Mouse (Mus musculus): Measurements from ENCODE around the gene Slc6a21. TPM values are rescaled to one million over a fixed set of nuclear protein-coding genes. Genes with fewer than 3 reads are reported as not detected.
"Not testable (repeated sequence)": the region's sequence is repeated elsewhere in the genome, so short reads cannot be mapped to it uniquely, and the experiment has no call there.

Slc6a21 gene
- polyA plus RNA-seq, 1 experiment from 2014 or later: not detected

GRCm38 (mm10) chr7:45234922-45235571, 42.3 kb upstream of the Slc6a21 start:
- no peak for DNase-seq (ENCODE audit: low read depth, low spot score)
- in situ Hi-C loops (cut with MboI; ENCODE audit: low pct_unique_long_range_greater_than_20kb): no loop called here
- ChIA-PET CTCF (interaction anchor here (1.2 kb wide), 1 partner anchor 9 kb away, joined by 3 read pairs; no protein-coding TSS in a partner anchor), POLR2A (no interaction called here)
- ATAC-seq: no peak
- TF ChIP-seq CTCF (IDR thresholded peaks at IDR 0.05): no peak
- no peaks in the 10 kb centered on the region for H3K27me3 ChIP-seq

GRCm38 (mm10) chr7:45235656-45236180, 41.6 kb upstream of the Slc6a21 start:
- DNase-seq (ENCODE audit: low read depth, low spot score): no peak
- no peak for ATAC-seq
- in situ Hi-C loops (cut with MboI; ENCODE audit: low pct_unique_long_range_greater_than_20kb): no loop called here
- H3K27me3 ChIP-seq: peaks cover 3% of the 10 kb centered on the region
- no peak for TF ChIP-seq CTCF (IDR thresholded peaks at IDR 0.05)
- POLR2A ChIA-PET: no interaction called here
- CTCF ChIA-PET: no interaction called here

GRCm38 (mm10) chr7:45237747-45238699, 39.3 kb upstream of the Slc6a21 start:
- CTCF ChIA-PET: no interaction called here
- DNase-seq (ENCODE audit: low read depth, low spot score) (no peak), ATAC-seq (no peak)
- in situ Hi-C loops (cut with MboI; ENCODE audit: low pct_unique_long_range_greater_than_20kb): no loop called here
- peaks cover 4% of the 10 kb centered on the region for H3K27me3 ChIP-seq
- POLR2A ChIA-PET: no interaction called here
- TF ChIP-seq CTCF (IDR thresholded peaks at IDR 0.05): no peak

- TF ChIP-seq CTCF (IDR thresholded peaks at IDR 0.05): no peak
- CTCF ChIA-PET: no interaction called here
- in situ Hi-C loops (cut with MboI; ENCODE audit: low pct_unique_long_range_greater_than_20kb): no loop called here
- ATAC-seq (no peak), DNase-seq (ENCODE audit: low read depth, low spot score) (no peak)
- POLR2A ChIA-PET: no interaction called here
- H3K27me3 ChIP-seq: peaks cover 4% of the 10 kb centered on the region
These were observed 38.4 kb upstream of the Slc6a21 start, which contains the start of gene Cd37 for GRCm38 (mm10) chr7:45238723-45239496. Gene Cd37 (minus strand): TSS chr7:45239115.

- ATAC-seq (no peak), DNase-seq (ENCODE audit: low read depth, low spot score) (no peak)
- POLR2A ChIA-PET: no interaction called here
- peaks cover 10% of the 10 kb centered on the region for H3K27me3 ChIP-seq
- TF ChIP-seq CTCF (IDR thresholded peaks at IDR 0.05): no peak
- in situ Hi-C loops (cut with MboI; ENCODE audit: low pct_unique_long_range_greater_than_20kb): no loop called here
- CTCF ChIA-PET: no interaction called here
These were observed 37.2 kb upstream of the Slc6a21 start for GRCm38 (mm10) chr7:45240109-45240508.

GRCm38 (mm10) chr7:45240633-45241388, 36.5 kb upstream of the Slc6a21 start, which contains the start of gene Slc6a16:
Gene Slc6a16 (plus strand): TSS chr7:45241085.
- H3K27me3 ChIP-seq: peaks cover 13% of the 10 kb centered on the region
- DNase-seq (ENCODE audit: low read depth, low spot score): no peak
- in situ Hi-C loops (cut with MboI; ENCODE audit: low pct_unique_long_range_greater_than_20kb): no loop called here
- ChIA-PET CTCF (no interaction called here), POLR2A (no interaction called here)
- TF ChIP-seq CTCF (IDR thresholded peaks at IDR 0.05): no peak
- no peak for ATAC-seq

- in situ Hi-C loops (cut with MboI; ENCODE audit: low pct_unique_long_range_greater_than_20kb): no loop called here
- ATAC-seq: no peak
These were observed 35.9 kb upstream of the Slc6a21 start for GRCm38 (mm10) chr7:45241389-45241749.

GRCm38 (mm10) chr7:45247666-45248065, 29.6 kb upstream of the Slc6a21 start:
- H3K27me3 ChIP-seq: peaks cover 8% of the 10 kb centered on the region
- in situ Hi-C loops (cut with MboI; ENCODE audit: low pct_unique_long_range_greater_than_20kb): no loop called here
- CTCF ChIA-PET: no interaction called here
- DNase-seq (ENCODE audit: low read depth, low spot score) (no peak), ATAC-seq (no peak)
- POLR2A ChIA-PET: no interaction called here
- no peak for TF ChIP-seq CTCF (IDR thresholded peaks at IDR 0.05)

More at GRCm38 (mm10) chr7:45241389-45241749, 35.9 kb upstream of the Slc6a21 start:
- DNase-seq (ENCODE audit: low read depth, low spot score): no peak
- peaks cover 13% of the 10 kb centered on the region for H3K27me3 ChIP-seq
- ChIA-PET POLR2A (no interaction called here), CTCF (no interaction called here)
- TF ChIP-seq CTCF (IDR thresholded peaks at IDR 0.05): no peak

GRCm38 (mm10) chr7:45253806-45254205, 23.5 kb upstream of the Slc6a21 start:
- TF ChIP-seq CTCF (IDR thresholded peaks at IDR 0.05): no peak
- ChIA-PET CTCF (no interaction called here), POLR2A (no interaction called here)
- DNase-seq (ENCODE audit: low read depth, low spot score) (no peak), ATAC-seq (no peak)
- in situ Hi-C loops (cut with MboI; ENCODE audit: low pct_unique_long_range_greater_than_20kb): no loop called here
- H3K27me3 ChIP-seq: no peaks in the 10 kb centered on the region

- DNase-seq (ENCODE audit: low read depth, low spot score); POLR2A ChIA-PET; in situ Hi-C loops (cut with MboI; ENCODE audit: low pct_unique_long_range_greater_than_20kb); ATAC-seq: not testable (repeated sequence)
- H3K27me3 ChIP-seq: peaks cover 11% of the 10 kb centered on the region
- CTCF ChIA-PET: interaction anchor here (1.0 kb wide), 1 partner anchor 48 kb away, joined by 4 read pairs; no protein-coding TSS in a partner anchor
These were observed 21.5 kb upstream of the Slc6a21 start for GRCm38 (mm10) chr7:45255822-45256221.

Measured in Patski (cell line).